Mouse (Mus musculus) CH12.LX (cell line): ENCODE measurements at regions not wholly inside any gene's neighbourhood (a gene's known extent, or its start where the extent isn't known, plus 50 kb on each side); places are given as distances from the start of the nearest gene placed in this dataset.

ENCODE experiments used
- CHD2 ChIP-seq: IDR thresholded peaks from 2 replicates; pipeline ENCODE4 v1.6.1; 2011; ENCODE audit warnings: low read length, improper control_type of control experiment
- CTCF ChIP-seq, 2 experiments: IDR thresholded peaks in 1 of 2; conservative IDR thresholded peaks in 1 of 2; 2 replicates each; pipeline ENCODE4 v1.5.1; 2011 to 2012; ENCODE audit warnings: low read depth in 2 of 2, low read length in 2 of 2, improper control_type of control experiment in 1 of 2, inconsistent platforms in 1 of 2, mild to moderate bottlenecking in 1 of 2, moderate library complexity in 1 of 2
- EP300 ChIP-seq: IDR thresholded peaks from 2 replicates; pipeline ENCODE4 v1.6.1; 2011; ENCODE audit warnings: low read length, improper control_type of control experiment
- ETS1 ChIP-seq: conservative IDR thresholded peaks from 2 replicates; pipeline ENCODE4 v1.6.1; 2012; ENCODE audit warnings: low read depth, mild to moderate bottlenecking, inconsistent platforms, low read length, improper control_type of control experiment, moderate library complexity
- HCFC1 ChIP-seq: IDR thresholded peaks from 2 replicates; pipeline ENCODE4 v1.6.1; 2012; ENCODE audit warnings: low read depth, mild to moderate bottlenecking, inconsistent platforms, low read length, improper control_type of control experiment
- MEF2A ChIP-seq: IDR thresholded peaks from 2 replicates; pipeline ENCODE4 v1.6.1; 2014; ENCODE audit warnings: low read depth, mild to moderate bottlenecking, inconsistent platforms, low read length, improper control_type of control experiment, borderline replicate concordance
- MYC ChIP-seq: IDR thresholded peaks from 2 replicates; pipeline ENCODE4 v1.6.1; 2011; ENCODE audit warnings: low read depth, mild to moderate bottlenecking, improper control_type of control experiment, low read length
- POLR2A ChIP-seq: IDR thresholded peaks from 2 replicates; pipeline ENCODE4 v1.6.1; 2011; ENCODE audit warnings: low read depth, mild to moderate bottlenecking, improper control_type of control experiment, low read length
- TCF12 ChIP-seq: IDR thresholded peaks from 2 replicates; pipeline ENCODE4 v1.6.1; 2014; ENCODE audit warnings: low read depth, mild to moderate bottlenecking, inconsistent platforms, low read length, improper control_type of control experiment

DNA sequence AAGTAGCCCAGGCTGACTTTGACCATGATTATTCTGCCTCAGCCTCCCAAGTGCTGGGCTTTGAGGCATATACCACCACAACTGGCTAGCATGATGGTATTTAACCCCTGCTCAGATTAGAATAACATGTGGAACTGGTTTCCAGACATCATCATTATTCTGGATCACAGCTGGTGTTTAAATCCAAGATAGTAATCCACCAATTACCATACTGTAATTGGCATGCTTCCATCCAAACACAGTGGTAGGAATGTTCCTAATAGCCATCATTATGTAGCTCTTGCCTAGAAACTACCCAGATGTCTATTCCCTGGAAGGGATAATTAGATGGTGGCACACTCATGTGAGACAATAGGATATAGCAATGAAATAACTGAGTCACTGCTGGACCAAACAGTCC lies 77.4 kb downstream of the Ccdc71l start:
- TF ChIP-seq HCFC1 (no peak), ETS1 (no peak), POLR2A (no peak), CTCF (conservative IDR thresholded peaks at IDR 0.05 in 1 of 2, IDR thresholded peaks at IDR 0.05 in 1 of 2; ENCODE audit: low read depth in 2 of 2, low read length in 2 of 2) (no peak), TCF12 (no peak), CHD2 (no peak), MYC (no peak), MEF2A (no peak), EP300 (no peak)
